Mouse (Mus musculus) C2C12 (cell line): Measurements from ENCODE around the gene Lrrc18.

Source experiments
- CEBPB ChIP-seq: IDR thresholded peaks from one replicate; pipeline ENCODE4 v1.6.1; 2011; ENCODE audit warnings: low read depth, mild to moderate bottlenecking, control low read depth, moderate library complexity
- CTCF ChIP-seq: IDR thresholded peaks from one replicate; pipeline ENCODE4 v1.5.1; 2011; ENCODE audit not compliant: control insufficient read depth, insufficient read depth, insufficient read length
- MAX ChIP-seq: IDR thresholded peaks from one replicate; pipeline ENCODE4 v1.6.1; 2011; ENCODE audit warnings: mild to moderate bottlenecking, control low read depth
- MYOD1 ChIP-seq: IDR thresholded peaks from one replicate; pipeline ENCODE4 v1.6.1; 2011; ENCODE audit warnings: low read depth; ENCODE audit not compliant: control insufficient read depth, insufficient read length
- MYOG ChIP-seq: IDR thresholded peaks from one replicate; pipeline ENCODE4 v1.6.1; 2011; ENCODE audit not compliant: control insufficient read depth, insufficient read length; ENCODE audit errors: extremely low read depth
- USF1 ChIP-seq: IDR thresholded peaks from one replicate; pipeline ENCODE4 v1.6.1; 2011; ENCODE audit warnings: low read depth, mild to moderate bottlenecking, control low read depth, moderate library complexity

DNA sequence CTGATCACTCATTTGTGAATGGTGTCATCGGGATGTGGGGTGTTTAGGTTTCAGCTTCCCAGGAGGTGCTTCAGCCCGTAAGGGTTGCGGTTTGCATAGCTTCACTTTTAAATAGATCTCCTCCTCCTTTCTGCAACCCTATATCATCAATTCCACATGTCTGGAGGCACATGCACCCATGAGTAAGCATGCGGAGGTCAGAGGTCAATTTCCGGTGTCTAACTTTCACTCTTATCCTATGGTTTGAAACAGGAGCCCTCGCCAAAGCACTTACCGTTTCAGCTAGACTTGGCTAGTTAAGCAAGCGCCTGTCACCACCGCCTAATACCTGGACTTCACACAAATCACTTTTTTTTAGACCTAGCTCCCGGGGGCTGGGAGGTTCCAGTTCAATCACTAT lies 26.4 kb upstream of the Lrrc18 start:
- TF ChIP-seq USF1 (no peak), CTCF (no peak), CEBPB (no peak), MAX (no peak), MYOG (no peak), MYOD1 (no peak)
